Comparison of ENCODE assay signal across 6 mouse cellular contexts in genomic region chr2:143839458-143839857, GRCm38 (mm10).
"Had no signal": no experiment of that assay in that cellular context is flagged by ENCODE, and none has a peak within 500 bp of the region (broad histone marks: within the 10 kb centered on the region; RNA-seq: fewer than 3 reads in every experiment).

No protein-coding gene starts in this region.

- DNase-seq: kidney, adult 2 months; left cerebral cortex, postnatal 4 days; retina, postnatal 1 day; right cerebral cortex, postnatal 14 days; thymus, adult 2 months; thymus, postnatal 4 days had no signal
